Mouse (Mus musculus) neural tube, embryonic 15.5 days (tissue): Measurements from ENCODE around the gene F12. TPM values are rescaled to one million over a fixed set of nuclear protein-coding genes. Genes with fewer than 3 reads are reported as not detected.
A peak's percentile ranks its signal among the peaks of the same experiment; 100 is the strongest.

Source experiments
- ATAC-seq: fragments of 200-750 bp; cut with Nextera tagmentation; 2 replicates; pipeline ENCODE4 v1.8.0; 2017; ENCODE audit warnings: mild to moderate bottlenecking, moderate TSS enrichment, moderate library complexity; ENCODE audit not compliant: low FRiP score
- H3K27ac ChIP-seq: fragments of 300-500 bp; sonication (generic); replicated peaks from 2 replicates; pipeline ENCODE4 v1.5.1; 2015; ENCODE audit warnings: mild to moderate bottlenecking, inconsistent platforms
- H3K27me3 ChIP-seq: fragments of 300-500 bp; sonication (generic); replicated peaks from 2 replicates; pipeline ENCODE4 v1.6.1; 2015; ENCODE audit warnings: inconsistent platforms
- H3K36me3 ChIP-seq: fragments of 300-500 bp; sonication (generic); 2 replicates; pipeline ENCODE4 v1.6.1; 2015; ENCODE audit warnings: inconsistent platforms
- H3K4me1 ChIP-seq: fragments of 300-500 bp; sonication (generic); 2 replicates; pipeline ENCODE4 v1.6.1; 2015; ENCODE audit warnings: inconsistent platforms
- H3K4me2 ChIP-seq: fragments of 300-500 bp; sonication (generic); 2 replicates; pipeline ENCODE4 v1.6.1; 2015; ENCODE audit warnings: inconsistent platforms, mild to moderate bottlenecking, moderate library complexity
- H3K4me3 ChIP-seq: fragments of 300-500 bp; sonication (generic); replicated peaks from 2 replicates; pipeline ENCODE4 v1.5.1; 2015; ENCODE audit warnings: mild to moderate bottlenecking, inconsistent platforms
- H3K9ac ChIP-seq: fragments of 300-500 bp; sonication (generic); replicated peaks from 2 replicates; pipeline ENCODE4 v1.6.1; 2015; ENCODE audit warnings: mild to moderate bottlenecking, inconsistent platforms
- H3K9me3 ChIP-seq: fragments of 300-500 bp; sonication (generic); replicated peaks from 2 replicates; pipeline ENCODE4 v1.6.1; 2016; ENCODE audit warnings: inconsistent platforms
- WGBS: fragments of 180-500 bp; shearing (Covaris S2); methylation state at CpG from one replicate; pipeline ENCODE4 v1.1.7; 2015; ENCODE audit warnings: mixed read lengths; 5-methylcytosine and 5-hydroxymethylcytosine counted together
- polyA plus RNA-seq: library from polyadenylated mRNA; unstranded; fragments of >200 nt; fragmentation: Nextera tagmentation; extraction: Ambion mirVana; gene quantifications from 2 replicates; pipeline ENCODE4 v1.2.1, GENCODE M21; 2015

The F12 gene
- polyA plus RNA-seq, 1 experiment from 2014 or later = 0.18 TPM

DNA sequence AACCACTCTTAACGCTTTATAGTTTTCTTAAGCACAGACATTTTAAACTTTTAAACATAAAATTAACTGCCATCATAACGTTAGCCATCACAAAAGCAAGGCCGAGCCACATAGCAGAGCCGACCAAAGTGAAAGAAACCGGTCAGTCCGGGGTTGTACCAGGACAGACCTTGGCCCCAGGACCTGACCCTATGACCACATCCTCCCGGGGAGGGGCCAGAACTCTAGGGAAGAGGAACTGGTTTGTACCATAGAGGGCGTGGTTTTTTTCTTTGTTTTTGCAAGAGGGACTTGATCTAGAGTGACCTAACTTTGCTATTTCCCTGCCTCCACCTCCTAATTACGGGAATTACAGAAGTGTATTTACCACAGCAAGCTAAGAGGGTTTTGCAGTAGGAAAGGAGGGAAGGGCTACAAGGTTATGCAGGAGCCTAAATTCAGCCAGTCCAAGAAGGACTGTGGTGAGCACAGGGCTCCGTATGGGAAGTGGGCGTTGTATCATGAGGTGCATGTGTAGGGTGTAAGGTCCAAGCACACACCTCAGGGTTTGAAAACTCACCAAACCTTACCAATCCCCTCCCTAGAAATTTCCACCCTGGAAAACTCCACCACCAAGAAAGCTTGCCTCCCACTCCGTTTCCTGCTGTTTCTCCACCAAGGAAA, 2.8 kb upstream of the F12 start:
- 76% methylated on average over 12 of the region's 12 CpGs for WGBS
- no peak overlapping the region for H3K4me2 ChIP-seq

GRCm38 (mm10) chr13:55420933-55421800, 5.4 kb downstream of the F12 start:
- 16% methylated on average over 35 of the region's 35 CpGs for WGBS
- Histone ChIP-seq H3K36me3 (no peaks in the 10 kb centered on the region), H3K4me1 (peaks cover 24% of the 10 kb centered on the region), H3K4me3 (peak overlapping the region; percentile 29), H3K27me3 (peaks cover 46% of the 10 kb centered on the region), H3K4me2 (peak overlapping the region; percentile 53), H3K9me3 (no peaks in the 10 kb centered on the region), H3K27ac (no peak overlapping the region), H3K9ac (peak overlapping the region; percentile 32)
- peak; percentile 67; the same call in 1 of the 2 replicates for ATAC-seq

More for the DNA sequence above, 2.8 kb upstream of the F12 start:
- Histone ChIP-seq H3K9me3 (no peaks in the 10 kb centered on the region), H3K4me1 (no peaks in the 10 kb centered on the region), H3K36me3 (no peaks in the 10 kb centered on the region), H3K4me3 (no peak overlapping the region), H3K27me3 (no peaks in the 10 kb centered on the region), H3K27ac (no peak overlapping the region), H3K9ac (no peak overlapping the region)
- ATAC-seq = no peak

- peaks cover 46% of the 10 kb centered on the region for H3K27me3 ChIP-seq
- H3K9ac ChIP-seq = 0 out of 2 replicates have a peak overlapping the region, but pooled peaks have one; percentile 32
- no peaks in the 10 kb centered on the region for H3K36me3 ChIP-seq
- H3K27ac ChIP-seq = no peak overlapping the region
- no peaks in the 10 kb centered on the region for H3K9me3 ChIP-seq
- peak overlapping the region; percentile 53 for H3K4me2 ChIP-seq
- WGBS = 32% methylated on average over 51 of the region's 51 CpGs
- peaks cover 24% of the 10 kb centered on the region for H3K4me1 ChIP-seq
- ATAC-seq = peak; percentile 36; the same call in 1 of the 2 replicates
- peak overlapping the region; percentile 29; the same call in 1 of the 2 replicates for H3K4me3 ChIP-seq
These were observed 6.3 kb downstream of the F12 start for GRCm38 (mm10) chr13:55420018-55420932.

GRCm38 (mm10) chr13:55419142-55419541, 7.5 kb downstream of the F12 start:
- H3K4me3 ChIP-seq = no peak overlapping the region
- no peaks in the 10 kb centered on the region for H3K36me3 ChIP-seq
- H3K4me2 ChIP-seq = no peak overlapping the region
- peaks cover 49% of the 10 kb centered on the region for H3K27me3 ChIP-seq
- H3K9ac ChIP-seq = no peak overlapping the region
- H3K4me1 ChIP-seq = peaks cover 31% of the 10 kb centered on the region
- no peak for ATAC-seq
- H3K27ac ChIP-seq = no peak overlapping the region
- H3K9me3 ChIP-seq = no peaks in the 10 kb centered on the region
- WGBS = 86% methylated on average over 5 of the region's 5 CpGs

DNA sequence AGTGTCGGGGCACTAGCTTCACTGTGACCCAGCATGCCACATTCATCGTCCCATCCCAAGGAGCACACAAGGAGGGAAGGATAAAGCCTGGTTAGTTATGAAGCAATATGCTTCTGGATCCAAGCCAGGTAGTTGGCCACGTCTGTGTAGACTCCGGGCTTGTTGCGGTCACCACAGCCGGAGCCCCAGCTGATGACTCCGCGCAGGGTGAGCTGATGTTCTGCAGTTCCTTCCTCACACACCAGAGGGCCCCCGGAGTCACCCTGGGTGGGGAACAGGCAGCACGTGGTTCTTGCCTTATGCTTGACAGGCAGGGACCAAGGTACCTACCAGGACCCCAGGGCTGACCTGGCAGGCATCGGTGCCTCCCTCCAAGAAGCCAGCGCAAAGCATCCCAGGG, 8.6 kb downstream of the F12 start:
- Histone ChIP-seq H3K9ac (peak overlapping the region; percentile 34; the same call in 1 of the 2 replicates), H3K36me3 (no peaks in the 10 kb centered on the region), H3K27me3 (peaks cover 58% of the 10 kb centered on the region), H3K4me1 (peaks cover 31% of the 10 kb centered on the region), H3K4me2 (peak overlapping the region; percentile 47), H3K9me3 (no peaks in the 10 kb centered on the region), H3K4me3 (0 out of 2 replicates have a peak overlapping the region, but pooled peaks have one; percentile 12), H3K27ac (no peak overlapping the region)
- no peak for ATAC-seq
- WGBS = 9% methylated on average over 12 of the region's 12 CpGs

DNA sequence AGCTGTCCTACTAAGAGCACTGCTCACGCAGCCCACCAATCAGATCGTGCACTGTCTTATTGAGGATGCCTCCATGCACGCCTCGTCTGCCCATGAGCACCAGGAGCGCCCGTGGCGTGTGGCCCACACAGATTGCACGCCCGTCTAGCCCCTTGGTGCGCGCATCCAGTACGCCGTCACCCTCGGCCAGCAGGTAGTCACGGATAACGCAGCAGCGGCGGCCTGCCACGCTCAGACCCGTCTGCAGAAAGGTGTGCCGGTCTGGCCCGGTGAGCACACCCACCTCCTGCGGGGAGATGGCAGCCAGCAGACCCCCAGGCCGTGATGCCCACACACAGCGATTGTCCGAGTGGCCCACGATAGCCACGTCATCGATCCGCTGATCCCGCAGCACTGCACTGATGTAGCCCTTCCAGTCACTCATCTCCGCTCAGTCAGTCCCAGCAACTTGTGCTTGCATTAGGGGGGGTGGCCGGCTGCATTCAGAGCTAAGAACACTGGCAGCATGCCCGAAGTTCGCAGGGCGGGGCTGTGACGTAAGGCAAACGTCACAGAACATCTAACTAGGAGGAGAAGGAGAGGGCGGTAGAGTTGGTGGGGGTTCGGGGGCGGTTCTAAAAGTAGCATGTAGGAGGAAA, 11.7 kb downstream of the F12 start, which contains the start of gene Pfn3:
Pfn3 (minus strand) TSS at position 490 of the 638 bp plus-strand sequence.
- Histone ChIP-seq H3K4me1 (peaks cover 16% of the 10 kb centered on the region), H3K4me2 (peak within 1 kb of the TSS; percentile 66), H3K27ac (no peak within 1 kb of the TSS), H3K9ac (peak within 1 kb of the TSS; percentile 34), H3K36me3 (no peaks in the 10 kb centered on the region), H3K27me3 (peaks cover 30% of the 10 kb centered on the region), H3K4me3 (peak within 1 kb of the TSS; percentile 41), H3K9me3 (no peaks in the 10 kb centered on the region)
- ATAC-seq = peak; percentile 61; the same call in 1 of the 2 replicates
- WGBS = 4% methylated on average over 41 of the region's 41 CpGs

DNA sequence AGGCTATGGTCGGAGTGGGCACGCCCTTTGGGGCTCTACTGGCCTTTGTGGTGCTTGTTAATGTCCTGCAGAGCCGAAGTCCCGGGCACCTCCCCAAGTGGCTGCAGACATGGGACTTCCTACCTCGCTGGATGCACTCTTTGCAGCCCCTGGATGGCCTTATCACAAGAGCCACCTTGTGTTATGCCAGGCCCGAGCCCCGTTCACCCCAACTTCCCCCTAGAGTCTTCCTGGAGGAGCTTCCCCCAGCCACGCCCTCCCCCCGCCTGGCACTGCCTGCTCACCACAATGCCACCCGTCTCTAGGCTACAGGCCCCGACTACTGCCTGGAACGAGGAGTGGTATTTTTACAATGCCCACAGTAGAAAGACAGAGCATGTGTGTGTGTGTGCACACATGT, 13.3 kb downstream of the F12 start:
- H3K9me3 ChIP-seq = no peaks in the 10 kb centered on the region
- no peak for ATAC-seq
- H3K4me2 ChIP-seq = no peak overlapping the region
- H3K4me1 ChIP-seq = peaks cover 14% of the 10 kb centered on the region
- H3K4me3 ChIP-seq = no peak overlapping the region
- H3K27ac ChIP-seq = no peak overlapping the region
- no peak overlapping the region for H3K9ac ChIP-seq
- H3K27me3 ChIP-seq = peaks cover 18% of the 10 kb centered on the region
- 84% methylated on average over 12 of the region's 12 CpGs for WGBS
- H3K36me3 ChIP-seq = no peaks in the 10 kb centered on the region

DNA sequence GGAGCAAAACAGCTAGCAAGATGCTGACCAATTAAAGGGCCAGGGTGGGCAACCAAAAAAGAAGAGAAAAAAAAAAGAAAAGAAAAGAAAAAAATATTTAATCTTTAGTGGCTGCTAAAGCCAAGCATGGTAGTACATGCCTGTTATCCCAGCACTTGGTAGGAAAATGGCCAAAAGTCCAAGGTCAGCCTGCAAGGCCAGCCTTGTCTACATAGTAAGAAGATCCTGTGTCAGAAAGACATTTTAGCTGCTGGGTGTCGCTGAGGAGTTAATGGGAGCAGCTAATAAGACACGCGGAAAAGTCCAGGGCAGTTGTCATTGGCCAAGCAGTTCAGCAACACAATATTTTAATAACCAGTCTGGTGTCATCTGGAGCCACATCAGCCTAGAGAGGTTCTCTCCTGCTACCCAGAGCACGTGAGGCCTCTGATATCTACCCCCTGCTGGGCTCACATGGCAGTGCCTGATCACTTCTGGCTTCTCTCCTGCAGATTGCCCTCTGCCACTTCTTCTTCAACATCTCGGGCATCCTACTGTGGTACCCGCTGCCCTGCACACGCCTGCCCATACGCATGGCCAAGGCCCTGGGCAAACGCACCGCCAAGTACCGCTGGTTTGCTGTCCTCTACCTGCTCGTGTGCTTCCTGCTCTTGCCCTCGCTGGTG, 13.8 kb downstream of the F12 start:
- ATAC-seq = no peak
- H3K36me3 ChIP-seq = no peaks in the 10 kb centered on the region
- H3K27me3 ChIP-seq = peaks cover 12% of the 10 kb centered on the region
- H3K4me1 ChIP-seq = peaks cover 9% of the 10 kb centered on the region
- WGBS = 86% methylated on average over 13 of the region's 13 CpGs
- no peak overlapping the region for H3K4me2 ChIP-seq
- no peak overlapping the region for H3K9ac ChIP-seq
- H3K9me3 ChIP-seq = no peaks in the 10 kb centered on the region
- no peak overlapping the region for H3K27ac ChIP-seq
- no peak overlapping the region for H3K4me3 ChIP-seq

DNA sequence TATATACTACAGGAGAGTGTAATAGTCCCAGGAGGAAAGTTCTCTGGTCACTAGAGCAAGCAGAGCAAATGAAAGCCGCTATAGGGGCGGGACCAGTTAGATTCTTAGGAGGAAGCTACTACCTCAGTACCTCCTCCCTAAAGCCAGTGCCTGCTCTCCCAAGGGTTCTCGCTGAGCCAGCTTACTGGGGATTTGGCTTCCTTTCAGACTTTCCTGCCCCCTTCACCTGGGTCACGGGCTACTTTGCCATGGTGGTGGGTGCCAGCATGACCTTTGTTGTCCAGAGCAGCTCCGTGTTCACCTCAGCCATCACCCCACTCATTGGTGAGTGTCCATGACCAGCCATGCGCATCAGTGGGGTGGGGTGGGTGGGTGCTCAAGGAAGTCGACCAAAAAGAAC, 14.8 kb downstream of the F12 start:
- Histone ChIP-seq H3K4me1 (peaks cover 8% of the 10 kb centered on the region), H3K27me3 (peaks cover 12% of the 10 kb centered on the region), H3K36me3 (no peaks in the 10 kb centered on the region), H3K27ac (no peak overlapping the region), H3K9me3 (no peaks in the 10 kb centered on the region), H3K4me3 (no peak overlapping the region), H3K9ac (no peak overlapping the region), H3K4me2 (no peak overlapping the region)
- no peak for ATAC-seq
- 77% methylated on average over 7 of the region's 7 CpGs for WGBS

GRCm38 (mm10) chr13:55408546-55409120, 18.0 kb downstream of the F12 start:
- no peaks in the 10 kb centered on the region for H3K9me3 ChIP-seq
- 88% methylated on average over 19 of the region's 19 CpGs for WGBS
- H3K36me3 ChIP-seq = no peaks in the 10 kb centered on the region
- no peak for ATAC-seq
- no peak overlapping the region for H3K4me3 ChIP-seq
- H3K4me1 ChIP-seq = peaks cover 22% of the 10 kb centered on the region
- peaks cover 4% of the 10 kb centered on the region; the same call in 1 of the 2 replicates for H3K27me3 ChIP-seq
- H3K4me2 ChIP-seq = no peak overlapping the region
- H3K9ac ChIP-seq = no peak overlapping the region
- H3K27ac ChIP-seq = no peak overlapping the region
